Mouse (Mus musculus): Measurements from ENCODE around the gene Usp53. TPM values are rescaled to one million over a fixed set of nuclear protein-coding genes. Genes with fewer than 3 reads are reported as not detected.

The Usp53 gene
- polyA plus RNA-seq, 1 experiment: 0.10 TPM

DNA sequence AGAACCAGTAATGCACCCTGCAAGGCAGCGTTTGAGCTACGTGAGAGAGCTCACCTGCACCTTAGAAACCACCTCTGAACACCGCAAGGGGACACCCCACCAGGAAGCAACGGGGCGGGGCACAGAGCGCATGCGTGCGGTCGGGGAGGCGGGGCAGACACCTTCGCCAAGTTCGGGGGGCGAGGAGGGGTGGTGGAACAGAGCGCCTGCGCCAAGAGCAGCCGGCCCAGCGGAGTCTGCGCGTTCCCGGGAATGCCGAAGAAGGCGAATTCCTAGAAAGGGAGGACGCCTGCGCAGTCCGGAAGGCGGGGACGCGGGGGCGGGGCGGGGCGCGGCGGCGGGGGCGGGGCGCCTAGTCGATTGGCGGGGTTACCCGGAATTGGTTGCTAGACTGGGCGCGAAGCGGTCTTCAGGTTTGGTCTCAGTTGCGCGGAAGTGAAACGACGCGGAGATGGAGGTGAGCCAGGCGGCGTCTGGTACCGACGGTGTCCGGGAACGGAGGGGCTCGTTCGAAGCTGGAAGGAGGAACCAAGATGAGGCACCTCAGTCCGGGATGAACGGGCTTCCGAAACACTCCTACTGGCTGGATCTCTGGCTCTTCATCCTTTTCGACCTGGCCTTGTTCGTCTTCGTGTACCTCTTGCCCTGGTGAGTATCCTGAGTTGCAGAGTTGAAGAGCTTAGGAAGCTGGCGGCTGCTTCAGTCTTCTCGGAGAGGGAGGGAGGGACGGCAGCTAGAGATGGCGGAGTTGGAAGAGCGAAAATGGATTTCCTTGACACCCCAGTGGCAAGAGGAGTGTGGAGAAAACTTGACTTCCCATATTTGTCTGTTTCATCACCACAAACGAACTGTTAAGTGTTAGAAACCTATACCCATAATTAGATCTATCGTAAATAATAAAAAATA, 60.0 kb downstream of the Usp53 start, which contains the start of gene 1810037I17Rik:
1810037I17Rik (plus strand) TSS at position 195 of the 906 bp plus-strand sequence.
- peak within 1 kb of the TSS; percentile 85 for H3K4me3 ChIP-seq (replicated peaks)
- H3K9me3 ChIP-seq (ENCODE audit: control insufficient read depth, low read length): no peaks in the 10 kb centered on the region
- H3K27me3 ChIP-seq (ENCODE audit: control insufficient read depth): no peaks in the 10 kb centered on the region
- H3K36me3 ChIP-seq (ENCODE audit: control insufficient read depth): peaks cover 17% of the 10 kb centered on the region
- no peak for TF ChIP-seq GATA1 (IDR thresholded peaks at IDR 0.05; ENCODE audit: low read length)
- no peak for TF ChIP-seq TAL1 (IDR thresholded peaks at IDR 0.05; ENCODE audit: low read length)
- peaks cover 42% of the 10 kb centered on the region for H3K4me1 ChIP-seq (ENCODE audit: control insufficient read depth)

DNA sequence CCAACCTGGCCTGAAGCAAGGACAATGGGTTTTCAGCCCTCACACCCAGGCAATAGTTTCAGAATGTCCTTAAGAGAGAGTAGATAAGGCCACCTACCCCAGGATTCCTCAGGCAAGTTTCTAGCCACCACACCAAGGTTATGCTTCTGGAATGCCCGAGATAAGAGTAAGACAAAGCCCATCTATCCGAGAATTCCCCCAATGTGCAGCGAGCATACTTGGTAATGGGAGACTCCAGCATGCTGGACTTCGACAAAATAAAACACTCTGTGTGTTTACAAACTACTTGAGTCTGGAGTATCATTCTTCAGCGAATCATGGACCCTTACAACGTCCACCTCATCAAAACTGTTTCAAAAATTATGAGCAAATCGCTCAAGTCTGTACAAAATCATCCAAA, 61.2 kb downstream of the Usp53 start:
- no peak for TF ChIP-seq GATA1 (IDR thresholded peaks at IDR 0.05; ENCODE audit: low read length)
- no peak for TF ChIP-seq TAL1 (IDR thresholded peaks at IDR 0.05; ENCODE audit: low read length)
- H3K4me1 ChIP-seq (ENCODE audit: control insufficient read depth): peaks cover 42% of the 10 kb centered on the region
- H3K27me3 ChIP-seq (ENCODE audit: control insufficient read depth): no peaks in the 10 kb centered on the region
- H3K9me3 ChIP-seq (ENCODE audit: control insufficient read depth, low read length): no peaks in the 10 kb centered on the region
- H3K4me3 ChIP-seq (replicated peaks): peak overlapping the region; percentile 85
- H3K36me3 ChIP-seq (ENCODE audit: control insufficient read depth): peaks cover 17% of the 10 kb centered on the region

DNA sequence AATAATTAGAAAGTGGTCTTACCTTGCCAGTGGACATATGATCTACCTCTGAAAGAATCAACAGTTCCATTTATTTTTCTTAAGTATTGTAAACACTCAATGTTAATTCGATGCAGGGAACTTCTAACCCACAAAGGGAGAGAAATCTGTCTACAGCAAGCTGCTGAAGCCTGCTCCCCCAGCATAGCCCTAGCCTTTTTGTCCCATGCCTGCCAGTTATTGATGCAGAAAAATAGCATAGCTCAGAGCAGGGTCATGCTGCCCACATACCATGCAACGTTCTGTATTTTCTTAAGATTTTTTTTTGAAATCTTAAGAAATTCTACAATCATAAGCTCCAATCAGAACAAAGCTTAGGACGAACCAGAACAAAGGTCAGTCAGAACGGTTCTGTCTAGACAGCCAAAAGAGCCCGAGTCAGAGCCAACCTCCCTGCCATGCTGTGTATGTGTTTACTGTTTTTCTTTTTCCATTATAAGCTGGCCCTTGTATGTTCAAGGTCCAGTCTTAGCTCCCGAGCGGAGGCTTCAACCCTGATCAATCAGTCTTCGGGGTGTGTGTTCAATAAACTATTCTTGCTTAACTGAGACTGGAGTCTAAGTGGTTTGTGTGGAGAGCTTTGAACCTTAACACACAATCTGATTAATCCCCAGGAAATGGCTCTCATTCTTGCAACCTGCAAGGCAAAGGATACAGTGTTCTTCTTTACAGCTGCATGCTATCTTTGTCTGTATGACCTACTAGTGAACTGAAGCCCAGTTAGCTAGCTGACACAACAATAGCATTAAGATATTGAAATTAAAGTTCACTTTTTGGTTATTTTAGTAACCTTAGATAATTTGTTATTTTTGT, 62.4 kb downstream of the Usp53 start:
- TF ChIP-seq GATA1 (IDR thresholded peaks at IDR 0.05; ENCODE audit: low read length) (no peak), TAL1 (IDR thresholded peaks at IDR 0.05; ENCODE audit: low read length) (no peak)
- peaks cover 10% of the 10 kb centered on the region for H3K36me3 ChIP-seq (ENCODE audit: control insufficient read depth)
- H3K4me1 ChIP-seq (ENCODE audit: control insufficient read depth): peaks cover 42% of the 10 kb centered on the region
- H3K4me3 ChIP-seq (replicated peaks): no peak overlapping the region
- H3K27me3 ChIP-seq (ENCODE audit: control insufficient read depth): no peaks in the 10 kb centered on the region
- no peaks in the 10 kb centered on the region for H3K9me3 ChIP-seq (ENCODE audit: control insufficient read depth, low read length)

DNA sequence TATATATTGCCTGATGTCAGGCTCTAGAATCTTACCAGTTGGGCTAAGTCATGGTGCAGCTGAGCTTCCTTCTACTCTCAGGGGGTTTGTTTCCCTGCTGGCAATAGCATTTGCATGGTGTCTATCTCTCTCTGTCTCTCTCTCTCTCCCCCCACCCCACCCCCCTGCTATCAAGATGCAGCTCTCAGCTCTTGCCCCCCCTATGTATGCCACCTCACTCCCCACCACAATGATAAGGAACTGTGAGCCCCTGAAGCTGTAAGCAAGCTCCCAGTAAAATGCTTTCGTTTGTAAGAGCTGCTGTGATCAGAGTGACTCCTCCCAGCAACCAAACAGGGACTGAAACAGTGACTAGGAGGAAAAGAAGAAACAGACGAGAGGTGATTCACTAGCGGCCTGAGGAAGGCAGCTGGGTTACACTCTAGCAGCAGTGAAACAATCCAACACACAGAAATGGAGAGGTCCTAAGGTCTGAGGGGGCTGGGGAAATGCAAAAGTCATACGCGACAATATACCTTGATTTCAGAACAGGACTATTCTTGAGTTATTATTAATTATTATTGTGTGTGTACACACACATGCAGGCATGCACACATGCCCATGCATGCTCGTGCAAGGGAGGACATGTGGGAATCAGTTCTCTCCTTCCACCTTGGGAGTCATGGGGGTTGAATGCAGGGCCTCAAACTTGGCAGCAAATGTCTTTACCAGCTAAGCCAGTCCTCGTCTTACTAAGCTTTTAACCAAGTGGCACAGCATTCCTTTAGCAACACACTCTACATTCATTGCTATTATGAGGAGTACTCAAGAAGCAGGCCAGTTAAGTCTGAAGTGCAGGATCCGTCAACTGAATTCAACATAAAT, 63.5 kb downstream of the Usp53 start:
- Histone ChIP-seq H3K27me3 (ENCODE audit: control insufficient read depth) (no peaks in the 10 kb centered on the region), H3K4me3 (replicated peaks) (no peak overlapping the region), H3K36me3 (ENCODE audit: control insufficient read depth) (no peaks in the 10 kb centered on the region; the same call in 1 of the 2 replicates), H3K4me1 (ENCODE audit: control insufficient read depth) (peaks cover 34% of the 10 kb centered on the region), H3K9me3 (ENCODE audit: control insufficient read depth, low read length) (no peaks in the 10 kb centered on the region)
- TF ChIP-seq TAL1 (IDR thresholded peaks at IDR 0.05; ENCODE audit: low read length) (no peak), GATA1 (IDR thresholded peaks at IDR 0.05; ENCODE audit: low read length) (no peak)

DNA sequence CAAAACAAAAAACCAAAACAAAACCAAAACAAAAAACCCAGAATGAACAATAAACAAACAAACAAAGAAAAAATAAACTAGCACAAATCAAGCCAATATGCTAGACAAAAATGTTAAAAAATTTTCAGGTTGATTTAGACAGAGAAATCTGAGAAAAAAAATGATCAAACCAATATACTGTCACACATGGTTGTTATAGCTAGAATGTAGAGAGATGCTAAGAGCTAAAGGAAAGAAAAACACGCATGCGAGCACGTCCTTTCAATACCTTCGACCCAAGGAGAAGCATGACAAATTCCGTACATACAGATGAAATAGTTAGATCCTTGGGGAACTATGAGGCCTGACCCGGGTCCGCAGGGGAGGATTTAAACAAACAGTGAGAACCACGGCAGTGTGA, 65.0 kb downstream of the Usp53 start, which contains the start of gene Gm10959:
Gm10959 (minus strand) TSS at position 101 of the 400 bp plus-strand sequence.
- Histone ChIP-seq H3K4me1 (ENCODE audit: control insufficient read depth) (peaks cover 33% of the 10 kb centered on the region), H3K36me3 (ENCODE audit: control insufficient read depth) (no peaks in the 10 kb centered on the region), H3K27me3 (ENCODE audit: control insufficient read depth) (no peaks in the 10 kb centered on the region), H3K4me3 (replicated peaks) (no peak within 1 kb of the TSS), H3K9me3 (ENCODE audit: control insufficient read depth, low read length) (no peaks in the 10 kb centered on the region)
- TF ChIP-seq GATA1 (IDR thresholded peaks at IDR 0.05; ENCODE audit: low read length) (no peak), TAL1 (IDR thresholded peaks at IDR 0.05; ENCODE audit: low read length) (no peak)

DNA sequence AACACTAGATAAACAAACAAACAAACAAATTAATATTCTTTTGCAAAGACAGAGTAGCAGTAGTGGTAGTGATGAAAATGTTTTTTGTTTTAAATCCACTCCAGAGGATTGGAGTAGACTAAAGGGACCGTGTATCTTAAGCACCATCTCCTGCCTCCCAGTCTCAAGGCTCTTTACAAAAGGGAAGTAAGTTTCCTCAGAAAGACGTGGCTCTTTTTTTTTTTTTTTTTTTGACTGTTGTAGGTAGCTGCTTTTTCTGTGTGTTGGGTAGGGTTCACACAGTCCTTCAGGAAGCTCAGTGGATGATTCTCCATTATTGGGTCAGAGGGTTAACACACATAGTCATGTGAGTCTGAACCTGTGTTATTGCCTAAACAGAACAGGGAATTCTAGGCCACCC, 65.6 kb downstream of the Usp53 start:
- Histone ChIP-seq H3K9me3 (ENCODE audit: control insufficient read depth, low read length) (no peaks in the 10 kb centered on the region), H3K36me3 (ENCODE audit: control insufficient read depth) (no peaks in the 10 kb centered on the region), H3K27me3 (ENCODE audit: control insufficient read depth) (no peaks in the 10 kb centered on the region), H3K4me1 (ENCODE audit: control insufficient read depth) (peaks cover 30% of the 10 kb centered on the region), H3K4me3 (replicated peaks) (no peak overlapping the region)
- TF ChIP-seq TAL1 (IDR thresholded peaks at IDR 0.05; ENCODE audit: low read length): no peak
- TF ChIP-seq GATA1 (IDR thresholded peaks at IDR 0.05; ENCODE audit: low read length): no peak

DNA sequence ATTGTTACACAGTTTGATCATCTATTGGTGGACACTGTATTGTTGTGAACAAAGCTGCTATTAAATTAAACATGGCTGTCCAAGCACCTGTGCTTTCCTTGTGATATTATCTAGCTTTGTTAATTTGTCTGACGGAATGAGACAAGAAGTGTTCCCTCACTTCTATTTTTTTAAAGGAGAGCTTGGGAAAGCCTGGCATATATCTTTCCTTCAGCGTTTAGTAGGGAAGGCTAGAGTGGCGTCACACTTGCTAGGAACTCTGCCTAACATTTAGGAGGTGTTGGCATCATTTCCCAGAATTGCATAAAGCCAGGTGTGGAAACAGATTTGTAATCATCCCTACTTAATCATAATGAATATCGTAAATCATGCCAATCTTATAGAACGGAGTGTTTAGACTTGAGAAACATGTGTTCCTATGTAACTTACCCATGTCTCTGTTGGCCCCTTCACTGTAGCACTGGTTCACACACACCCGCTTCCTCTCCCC, 68.1 kb downstream of the Usp53 start:
- peaks cover 15% of the 10 kb centered on the region for H3K4me1 ChIP-seq (ENCODE audit: control insufficient read depth)
- H3K9me3 ChIP-seq (ENCODE audit: control insufficient read depth, low read length): no peaks in the 10 kb centered on the region
- no peak overlapping the region for H3K4me3 ChIP-seq (replicated peaks)
- TF ChIP-seq TAL1 (IDR thresholded peaks at IDR 0.05; ENCODE audit: low read length): no peak
- TF ChIP-seq GATA1 (IDR thresholded peaks at IDR 0.05; ENCODE audit: low read length): no peak
- H3K27me3 ChIP-seq (ENCODE audit: control insufficient read depth): no peaks in the 10 kb centered on the region
- no peaks in the 10 kb centered on the region for H3K36me3 ChIP-seq (ENCODE audit: control insufficient read depth)

DNA sequence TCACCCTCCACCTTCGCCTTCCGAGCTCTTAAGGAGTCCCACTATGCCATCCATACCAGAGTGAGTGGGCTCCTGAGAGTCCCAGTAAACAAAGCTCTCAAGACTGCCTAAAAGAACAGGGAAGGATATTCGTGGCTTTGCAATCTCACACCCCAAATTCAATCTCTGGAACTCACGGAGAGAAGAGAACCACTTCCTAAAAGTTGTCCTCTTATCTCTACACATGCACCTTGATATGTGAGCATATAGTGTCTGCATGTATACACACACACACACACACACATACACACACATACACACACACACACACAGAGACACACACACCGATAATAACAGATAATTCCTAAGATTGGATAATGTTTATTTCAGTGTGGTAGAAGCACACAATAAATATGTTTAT, 68.8 kb downstream of the Usp53 start:
- TF ChIP-seq GATA1 (IDR thresholded peaks at IDR 0.05; ENCODE audit: low read length) (no peak), TAL1 (IDR thresholded peaks at IDR 0.05; ENCODE audit: low read length) (no peak)
- peaks cover 8% of the 10 kb centered on the region for H3K4me1 ChIP-seq (ENCODE audit: control insufficient read depth)
- H3K9me3 ChIP-seq (ENCODE audit: control insufficient read depth, low read length): no peaks in the 10 kb centered on the region
- H3K36me3 ChIP-seq (ENCODE audit: control insufficient read depth): no peaks in the 10 kb centered on the region
- no peaks in the 10 kb centered on the region for H3K27me3 ChIP-seq (ENCODE audit: control insufficient read depth)
- no peak overlapping the region for H3K4me3 ChIP-seq (replicated peaks)

Measured in erythroblast, embryonic 14.5 days (primary cell).